Mouse (Mus musculus): ENCODE measurements around the gene Pcare.
"Not testable (repeated sequence)": the region's sequence is repeated elsewhere in the genome, so short reads cannot be mapped to it uniquely, and the experiment has no call there.

Pcare gene

GRCm38 (mm10) chr17:71752831-71753230 is at the start of gene Pcare:
Gene Pcare, minus strand, starts transcription at chr17:71752894.
- DNase-seq (ENCODE audit: low spot score) = no peak

GRCm38 (mm10) chr17:71795521-71796205 is 43.0 kb upstream of the Pcare start:
- no peak for DNase-seq (ENCODE audit: low spot score)

GRCm38 (mm10) chr17:71791622-71792021 is 38.9 kb upstream of the Pcare start:
- no peak for DNase-seq (ENCODE audit: low spot score)

- no peak for DNase-seq (ENCODE audit: low spot score)
Observed at GRCm38 (mm10) chr17:71791109-71791508, 38.4 kb upstream of the Pcare start.

GRCm38 (mm10) chr17:71786456-71786855 is 33.8 kb upstream of the Pcare start:
- DNase-seq (ENCODE audit: low spot score) = no peak

GRCm38 (mm10) chr17:71783366-71783735 is 30.7 kb upstream of the Pcare start:
- DNase-seq (ENCODE audit: low spot score) = no peak

- no peak for DNase-seq (ENCODE audit: low spot score)
Observed at GRCm38 (mm10) chr17:71782699-71783365, 30.1 kb upstream of the Pcare start.

- DNase-seq (ENCODE audit: low spot score) = no peak
Observed at GRCm38 (mm10) chr17:71782242-71782698, 29.6 kb upstream of the Pcare start.

- no peak for DNase-seq (ENCODE audit: low spot score)
Observed at GRCm38 (mm10) chr17:71780945-71781344, 28.3 kb upstream of the Pcare start.

GRCm38 (mm10) chr17:71780490-71780889 is 27.8 kb upstream of the Pcare start:
- DNase-seq (ENCODE audit: low spot score) = no peak

GRCm38 (mm10) chr17:71778696-71779095 is 26.0 kb upstream of the Pcare start:
- no peak for DNase-seq (ENCODE audit: low spot score)

- DNase-seq (ENCODE audit: low spot score) = no peak
Observed at GRCm38 (mm10) chr17:71775279-71775678, 22.6 kb upstream of the Pcare start.

- DNase-seq (ENCODE audit: low spot score) = no peak
Observed at GRCm38 (mm10) chr17:71774173-71774572, 21.5 kb upstream of the Pcare start.

GRCm38 (mm10) chr17:71770696-71771095 is 18.0 kb upstream of the Pcare start:
- no peak for DNase-seq (ENCODE audit: low spot score)

- no peak for DNase-seq (ENCODE audit: low spot score)
Observed at GRCm38 (mm10) chr17:71769564-71769963, 16.9 kb upstream of the Pcare start.

- not testable (repeated sequence) for DNase-seq (ENCODE audit: low spot score)
Observed at GRCm38 (mm10) chr17:71768173-71768572, 15.5 kb upstream of the Pcare start, which contains the start of gene Clip4. Gene Clip4, plus strand, starts transcription at chr17:71768473.

GRCm38 (mm10) chr17:71760536-71760935 is 7.8 kb upstream of the Pcare start:
- DNase-seq (ENCODE audit: low spot score) = no peak

- no peak for DNase-seq (ENCODE audit: low spot score)
Observed at GRCm38 (mm10) chr17:71749616-71750168, 3.0 kb downstream of the Pcare start.

GRCm38 (mm10) chr17:71747561-71747960 is 5.1 kb downstream of the Pcare start:
- DNase-seq (ENCODE audit: low spot score) = no peak

- DNase-seq (ENCODE audit: low spot score) = no peak
Observed at GRCm38 (mm10) chr17:71746114-71746513, 6.6 kb downstream of the Pcare start.

- no peak for DNase-seq (ENCODE audit: low spot score)
Observed at GRCm38 (mm10) chr17:71742935-71743334, 9.8 kb downstream of the Pcare start.

GRCm38 (mm10) chr17:71742156-71742555 is 10.5 kb downstream of the Pcare start:
- DNase-seq (ENCODE audit: low spot score) = no peak

- no peak for DNase-seq (ENCODE audit: low spot score)
Observed at GRCm38 (mm10) chr17:71736442-71736841, 16.3 kb downstream of the Pcare start.

Measured in urinary bladder, postnatal 10 days (tissue).